Mouse (Mus musculus): ENCODE results near the gene Mettl16. TPM values are rescaled to one million over a fixed set of nuclear protein-coding genes. Genes with fewer than 3 reads are reported as not detected.
A peak's percentile ranks its signal among the peaks of the same experiment; 100 is the strongest.

Gene Mettl16
- polyA plus RNA-seq, 1 experiment from 2014 or later = 51.6 TPM

DNA sequence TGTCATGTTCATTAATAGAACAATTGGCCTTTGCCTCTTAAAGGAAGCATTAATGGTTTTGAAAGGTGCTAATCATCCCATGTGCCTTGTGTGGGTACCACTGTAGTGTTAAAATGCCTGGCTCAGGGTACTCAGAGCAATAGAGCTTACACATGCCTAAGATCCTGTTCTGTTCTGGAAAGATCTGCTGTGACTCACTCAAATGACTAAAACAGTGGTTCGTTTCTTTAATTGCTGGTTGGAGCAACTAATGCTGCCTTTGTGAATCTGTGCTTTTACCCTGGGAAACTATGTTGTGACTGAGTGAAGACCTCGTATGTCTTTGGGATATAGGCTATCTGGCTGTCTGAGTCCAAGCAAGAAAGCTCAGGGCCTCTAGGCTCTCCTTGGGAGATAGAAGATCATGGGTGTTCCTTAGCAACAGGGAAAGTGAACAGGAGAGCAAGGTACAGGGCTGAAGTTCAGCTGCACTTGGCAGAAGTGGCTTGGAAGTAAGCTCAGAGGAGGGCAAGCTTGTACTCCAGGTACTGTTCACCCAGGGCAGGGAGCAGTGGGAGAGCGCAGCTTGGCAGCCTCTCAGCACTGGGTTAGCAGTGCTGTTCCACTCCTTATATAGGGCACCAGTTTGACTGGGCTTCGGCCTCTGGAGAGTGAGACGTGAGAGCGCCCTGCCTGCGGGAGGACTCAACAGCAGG is 52.3 kb downstream of the Mettl16 start:
- no peaks in the 10 kb centered on the region for H3K9me3 ChIP-seq (ENCODE audit: control insufficient read depth, low read length)
- DNase-seq (ENCODE audit: low spot score) (no peak), ATAC-seq (ENCODE audit: insufficient number of reproducible peaks, low FRiP score, low TSS enrichment, low read depth) (no peak)
- WGBS = 83% methylated on average over 7 of the region's 7 CpGs
- H3K9ac ChIP-seq (ENCODE audit: low read length) = no peak overlapping the region
- H3K4me2 ChIP-seq (ENCODE audit: low read depth, severe bottlenecking) = no peak overlapping the region
- H3K4me3 ChIP-seq (ENCODE audit: low read depth, low read length) = no peak overlapping the region
- H3K27me3 ChIP-seq (ENCODE audit: control insufficient read depth, insufficient read depth, low read length) = no peaks in the 10 kb centered on the region
- 0 out of 2 replicates have a peak, but pooled peaks cover 4% of the 10 kb centered on the region for H3K36me3 ChIP-seq (ENCODE audit: control insufficient read depth, insufficient read depth, low read length)
- no peak overlapping the region for H3K27ac ChIP-seq (replicated peaks; ENCODE audit: low read depth, low read length)
- H3K4me1 ChIP-seq (ENCODE audit: control insufficient read depth, insufficient read depth, low read length) = no peaks in the 10 kb centered on the region

DNA sequence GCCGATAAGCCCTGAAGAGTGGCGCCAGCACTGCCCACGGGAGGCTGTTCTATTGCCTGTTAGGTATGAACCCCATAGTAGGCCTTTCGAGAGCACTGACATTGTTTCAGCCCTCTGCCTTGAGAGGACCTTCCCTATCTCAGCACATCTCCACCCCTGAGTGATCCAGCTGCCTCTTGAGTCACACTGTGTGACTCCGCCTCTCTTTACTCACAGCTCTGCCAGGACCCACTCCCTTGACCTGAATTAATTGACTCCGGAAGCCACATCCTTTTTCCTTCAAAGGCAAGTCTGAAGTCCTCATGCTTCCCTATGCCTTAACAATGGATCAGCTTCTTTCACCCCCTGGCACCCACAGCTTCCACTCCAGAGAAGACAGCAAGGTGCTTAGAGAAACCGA is 55.5 kb downstream of the Mettl16 start:
- H3K27ac ChIP-seq (replicated peaks; ENCODE audit: low read depth, low read length) = no peak overlapping the region
- no peak for DNase-seq (ENCODE audit: low spot score)
- H3K4me3 ChIP-seq (ENCODE audit: low read depth, low read length) = no peak overlapping the region
- H3K9me3 ChIP-seq (ENCODE audit: control insufficient read depth, low read length) = no peaks in the 10 kb centered on the region
- no peak overlapping the region for H3K9ac ChIP-seq (ENCODE audit: low read length)
- H3K27me3 ChIP-seq (ENCODE audit: control insufficient read depth, insufficient read depth, low read length) = no peaks in the 10 kb centered on the region
- no peak overlapping the region for H3K4me2 ChIP-seq (ENCODE audit: low read depth, severe bottlenecking)
- H3K36me3 ChIP-seq (ENCODE audit: control insufficient read depth, insufficient read depth, low read length) = no peaks in the 10 kb centered on the region
- no peak for ATAC-seq (ENCODE audit: insufficient number of reproducible peaks, low FRiP score, low TSS enrichment, low read depth)
- 0 out of 2 replicates have a peak, but pooled peaks cover 2% of the 10 kb centered on the region for H3K4me1 ChIP-seq (ENCODE audit: control insufficient read depth, insufficient read depth, low read length)
- WGBS = 61% methylated on average over 7 of the region's 7 CpGs

- WGBS = 89% methylated on average over 5 of the region's 5 CpGs
- no peak for ATAC-seq (ENCODE audit: insufficient number of reproducible peaks, low FRiP score, low TSS enrichment, low read depth)
- Histone ChIP-seq H3K9me3 (ENCODE audit: control insufficient read depth, low read length) (no peaks in the 10 kb centered on the region), H3K27ac (replicated peaks; ENCODE audit: low read depth, low read length) (no peak overlapping the region), H3K4me3 (ENCODE audit: low read depth, low read length) (no peak overlapping the region), H3K36me3 (ENCODE audit: control insufficient read depth, insufficient read depth, low read length) (no peaks in the 10 kb centered on the region), H3K4me1 (ENCODE audit: control insufficient read depth, insufficient read depth, low read length) (0 out of 2 replicates have a peak, but pooled peaks cover 2% of the 10 kb centered on the region), H3K27me3 (ENCODE audit: control insufficient read depth, insufficient read depth, low read length) (no peaks in the 10 kb centered on the region), H3K9ac (ENCODE audit: low read length) (no peak overlapping the region), H3K4me2 (ENCODE audit: low read depth, severe bottlenecking) (no peak overlapping the region)
- no peak for DNase-seq (ENCODE audit: low spot score)
Observed at GRCm38 (mm10) chr11:74826702-74827101, 56.1 kb downstream of the Mettl16 start.

DNA sequence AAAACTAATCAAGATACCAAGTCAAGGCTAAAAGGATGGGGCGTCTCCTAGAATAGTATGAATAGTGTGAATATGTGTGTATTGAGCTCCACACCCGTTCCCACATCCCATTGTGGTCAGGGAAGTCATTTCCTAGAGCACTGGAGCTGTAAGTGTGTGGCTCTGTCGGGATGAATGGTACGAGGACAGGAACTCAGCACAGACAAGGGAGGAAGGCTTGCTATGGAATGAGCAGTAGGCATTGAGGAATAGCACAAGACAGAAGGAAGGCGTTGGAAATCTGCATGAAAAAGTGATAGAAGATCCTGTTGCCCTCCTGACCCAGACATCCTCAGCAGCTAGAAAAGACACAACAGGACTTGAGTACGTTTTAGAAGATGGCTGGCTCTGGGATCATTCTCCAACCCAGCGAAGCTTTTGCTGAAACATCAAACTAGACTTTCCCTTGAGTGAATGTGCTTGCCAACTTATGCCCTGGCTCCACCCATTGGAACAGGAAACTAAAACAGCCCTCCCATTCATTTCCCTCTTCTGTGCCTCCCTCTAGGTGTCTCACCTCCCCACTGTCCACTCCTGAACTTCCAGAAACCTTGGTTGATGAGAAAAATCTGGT is 57.3 kb downstream of the Mettl16 start:
- Histone ChIP-seq H3K4me3 (ENCODE audit: low read depth, low read length) (no peak overlapping the region), H3K27me3 (ENCODE audit: control insufficient read depth, insufficient read depth, low read length) (no peaks in the 10 kb centered on the region), H3K9ac (ENCODE audit: low read length) (no peak overlapping the region), H3K9me3 (ENCODE audit: control insufficient read depth, low read length) (no peaks in the 10 kb centered on the region), H3K36me3 (ENCODE audit: control insufficient read depth, insufficient read depth, low read length) (no peaks in the 10 kb centered on the region), H3K27ac (replicated peaks; ENCODE audit: low read depth, low read length) (no peak overlapping the region), H3K4me1 (ENCODE audit: control insufficient read depth, insufficient read depth, low read length) (peaks cover 8% of the 10 kb centered on the region; the same call in 1 of the 2 replicates), H3K4me2 (ENCODE audit: low read depth, severe bottlenecking) (no peak overlapping the region)
- DNase-seq (ENCODE audit: low spot score) = no peak
- whole genome bisulfite sequencing = 81% methylated on average over 7 of the region's 7 CpGs
- no peak for ATAC-seq (ENCODE audit: insufficient number of reproducible peaks, low FRiP score, low TSS enrichment, low read depth)

GRCm38 (mm10) chr11:74828404-74828931 is 57.8 kb downstream of the Mettl16 start:
- ATAC-seq (ENCODE audit: insufficient number of reproducible peaks, low FRiP score, low TSS enrichment, low read depth) (no peak), DNase-seq (ENCODE audit: low spot score) (no peak)
- no peak overlapping the region for H3K4me3 ChIP-seq (ENCODE audit: low read depth, low read length)
- H3K4me1 ChIP-seq (ENCODE audit: control insufficient read depth, insufficient read depth, low read length) = peaks cover 14% of the 10 kb centered on the region
- H3K4me2 ChIP-seq (ENCODE audit: low read depth, severe bottlenecking) = no peak overlapping the region
- no peak overlapping the region for H3K27ac ChIP-seq (replicated peaks; ENCODE audit: low read depth, low read length)
- 24% methylated on average over 2 of the region's 2 CpGs for WGBS
- no peak overlapping the region for H3K9ac ChIP-seq (ENCODE audit: low read length)
- H3K36me3 ChIP-seq (ENCODE audit: control insufficient read depth, insufficient read depth, low read length) = no peaks in the 10 kb centered on the region
- no peaks in the 10 kb centered on the region for H3K9me3 ChIP-seq (ENCODE audit: control insufficient read depth, low read length)
- no peaks in the 10 kb centered on the region for H3K27me3 ChIP-seq (ENCODE audit: control insufficient read depth, insufficient read depth, low read length)

GRCm38 (mm10) chr11:74828965-74829550 is 58.4 kb downstream of the Mettl16 start:
- H3K36me3 ChIP-seq (ENCODE audit: control insufficient read depth, insufficient read depth, low read length) = no peaks in the 10 kb centered on the region
- H3K27ac ChIP-seq (replicated peaks; ENCODE audit: low read depth, low read length) = no peak overlapping the region
- 14% methylated on average over 11 of the region's 11 CpGs for WGBS
- H3K4me2 ChIP-seq (ENCODE audit: low read depth, severe bottlenecking) = peak overlapping the region; percentile 90
- ATAC-seq (ENCODE audit: insufficient number of reproducible peaks, low FRiP score, low TSS enrichment, low read depth) (no peak), DNase-seq (ENCODE audit: low spot score) (no peak)
- H3K9ac ChIP-seq (ENCODE audit: low read length) = no peak overlapping the region
- peaks cover 16% of the 10 kb centered on the region for H3K4me1 ChIP-seq (ENCODE audit: control insufficient read depth, insufficient read depth, low read length)
- no peaks in the 10 kb centered on the region for H3K9me3 ChIP-seq (ENCODE audit: control insufficient read depth, low read length)
- H3K4me3 ChIP-seq (ENCODE audit: low read depth, low read length) = peak overlapping the region; percentile 91
- no peaks in the 10 kb centered on the region for H3K27me3 ChIP-seq (ENCODE audit: control insufficient read depth, insufficient read depth, low read length)

DNA sequence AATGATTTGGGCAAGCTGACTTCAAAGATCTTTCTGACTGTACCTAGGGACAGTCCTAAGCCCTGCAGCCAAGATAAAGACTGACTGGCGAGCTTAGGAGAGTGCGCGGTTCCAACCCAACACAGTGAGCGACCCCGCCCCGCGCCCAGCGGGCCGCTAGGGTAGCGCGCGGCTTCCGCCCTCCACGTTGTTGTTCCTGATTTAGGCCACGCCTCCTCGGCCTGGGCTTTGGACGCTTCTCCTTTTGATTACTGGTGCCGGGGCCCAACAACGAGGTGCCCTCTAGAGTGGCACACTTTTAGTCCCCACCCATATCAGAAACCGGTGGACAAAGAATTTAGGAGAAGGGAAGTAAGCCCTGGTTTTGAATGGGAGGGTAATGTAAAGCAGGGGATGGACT is 59.2 kb downstream of the Mettl16 start:
- H3K27ac ChIP-seq (replicated peaks; ENCODE audit: low read depth, low read length) = peak overlapping the region; percentile 53
- H3K36me3 ChIP-seq (ENCODE audit: control insufficient read depth, insufficient read depth, low read length) = no peaks in the 10 kb centered on the region
- peak; percentile 84 for DNase-seq (ENCODE audit: low spot score)
- H3K9me3 ChIP-seq (ENCODE audit: control insufficient read depth, low read length) = no peaks in the 10 kb centered on the region
- H3K27me3 ChIP-seq (ENCODE audit: control insufficient read depth, insufficient read depth, low read length) = no peaks in the 10 kb centered on the region
- ATAC-seq (ENCODE audit: insufficient number of reproducible peaks, low FRiP score, low TSS enrichment, low read depth) = peak; percentile 31
- peak overlapping the region; percentile 1; the same call in 1 of the 2 replicates for H3K9ac ChIP-seq (ENCODE audit: low read length)
- WGBS = under 1% methylated on average over 20 of the region's 20 CpGs
- peaks cover 22% of the 10 kb centered on the region for H3K4me1 ChIP-seq (ENCODE audit: control insufficient read depth, insufficient read depth, low read length)
- peak overlapping the region; percentile 91 for H3K4me3 ChIP-seq (ENCODE audit: low read depth, low read length)
- peak overlapping the region; percentile 90 for H3K4me2 ChIP-seq (ENCODE audit: low read depth, severe bottlenecking)

- WGBS = under 1% methylated on average over 70 of the region's 70 CpGs
- Histone ChIP-seq H3K9me3 (ENCODE audit: control insufficient read depth, low read length) (no peaks in the 10 kb centered on the region), H3K9ac (ENCODE audit: low read length) (peak within 1 kb of the TSS; percentile 84), H3K27me3 (ENCODE audit: control insufficient read depth, insufficient read depth, low read length) (no peaks in the 10 kb centered on the region), H3K4me3 (ENCODE audit: low read depth, low read length) (peak within 1 kb of the TSS; percentile 91), H3K36me3 (ENCODE audit: control insufficient read depth, insufficient read depth, low read length) (no peaks in the 10 kb centered on the region), H3K27ac (replicated peaks; ENCODE audit: low read depth, low read length) (peak within 1 kb of the TSS; percentile 76), H3K4me2 (ENCODE audit: low read depth, severe bottlenecking) (peak within 1 kb of the TSS; percentile 90), H3K4me1 (ENCODE audit: control insufficient read depth, insufficient read depth, low read length) (peaks cover 24% of the 10 kb centered on the region)
- ATAC-seq (ENCODE audit: insufficient number of reproducible peaks, low FRiP score, low TSS enrichment, low read depth) = peak; percentile 85
- peak; percentile 96 for DNase-seq (ENCODE audit: low spot score)
Observed at GRCm38 (mm10) chr11:74830256-74831161, 59.9 kb downstream of the Mettl16 start, which contains the start of gene Mnt. Mnt (plus strand) TSS chr11:74830920.

Measured in limb, embryonic 11.5 days (tissue).